Mouse (Mus musculus) ES-E14 (cell line): ENCODE results near the gene Capza1.

Experiments
- CHD2 ChIP-seq: IDR thresholded peaks from 2 replicates; pipeline ENCODE4 v1.6.1; 2014; ENCODE audit warnings: mild to moderate bottlenecking, low read depth, low read length, inconsistent platforms
- HCFC1 ChIP-seq: IDR thresholded peaks from 2 replicates; pipeline ENCODE4 v1.6.1; 2012; ENCODE audit warnings: low read length, inconsistent platforms, borderline replicate concordance; ENCODE audit not compliant: insufficient read depth
- MAFK ChIP-seq: IDR thresholded peaks from 2 replicates; pipeline ENCODE4 v1.6.1; 2014; ENCODE audit warnings: mild to moderate bottlenecking, low read depth, low read length, inconsistent platforms; ENCODE audit not compliant: insufficient read depth
- ZC3H11A ChIP-seq: IDR thresholded peaks from 2 replicates; pipeline ENCODE4 v1.6.1; 2012; ENCODE audit warnings: low read depth, mild to moderate bottlenecking, inconsistent platforms, low read length, borderline replicate concordance
- ZNF384 ChIP-seq: IDR thresholded peaks from 2 replicates; pipeline ENCODE4 v1.6.1; 2012; ENCODE audit warnings: low read depth, low read length, inconsistent platforms

- TF ChIP-seq ZNF384, result no peak
- TF ChIP-seq CHD2, result no peak
- TF ChIP-seq HCFC1, result no peak
- TF ChIP-seq ZC3H11A, result no peak
- TF ChIP-seq MAFK, result no peak
Observed at GRCm38 (mm10) chr3:104854465-104854864, 9.8 kb downstream of the Capza1 start.
